In the genomic region with DNA sequence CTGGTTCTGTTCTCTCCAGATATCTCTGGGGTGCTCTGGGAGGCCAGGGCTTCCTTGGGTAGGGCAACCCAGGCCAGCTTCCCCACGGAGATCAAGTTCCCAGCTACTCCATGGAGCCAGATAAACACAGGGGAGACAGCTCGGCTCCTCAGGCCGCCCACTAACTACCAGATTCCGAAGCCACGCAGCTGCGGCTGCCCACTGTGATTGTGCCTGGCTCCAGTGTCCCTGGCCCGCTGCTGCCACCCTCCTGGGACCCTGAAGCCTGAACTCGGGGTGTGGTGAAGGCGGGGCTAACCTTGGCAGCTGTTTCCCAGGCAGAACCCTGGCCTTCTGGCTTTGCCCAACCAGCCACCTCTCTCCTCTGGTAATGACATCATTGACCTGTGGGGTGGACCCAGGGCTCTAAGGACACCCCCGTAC, we compare ENCODE assay signal across 12 mouse cellular contexts.
DNase-seq lines count a peak whose midpoint lies in the region; ATAC-seq lines count a peak whose summit lies in the region.
"Had no signal": no experiment of that assay in that cellular context is flagged by ENCODE, and none has a peak within 500 bp of the region (broad histone marks: within the 10 kb centered on the region; RNA-seq: fewer than 3 reads in every experiment).

No protein-coding gene starts in this region.

- peak; percentile 39; the same call in 1 of the 2 replicates for ATAC-seq in kidney, embryonic 16.5 days (ENCODE audit: low FRiP score, low TSS enrichment)
- ATAC-seq in embryonic facial prominence, embryonic 12.5 days (ENCODE audit: insufficient number of reproducible peaks, insufficient read depth, low FRiP score, low TSS enrichment): no peak
- ATAC-seq in megakaryocyte-erythroid progenitor cell, adult 5-6 weeks (replicated peaks; ENCODE audit: low FRiP score, low TSS enrichment, poor library complexity, severe bottlenecking): 0 out of 2 replicates have a peak, but pooled peaks have one; percentile 37
- no peak for ATAC-seq in midbrain, embryonic 11.5 days (ENCODE audit: low FRiP score)
- ATAC-seq: inflammation-experienced regulatory T-cells, adult 6 months had no signal

- H3K27ac ChIP-seq in kidney, embryonic 16.5 days (ENCODE audit: low read length): peak overlapping the region; percentile 52
- peak overlapping the region; percentile 79 for H3K27ac ChIP-seq in embryonic facial prominence, embryonic 12.5 days
- H3K27ac ChIP-seq in midbrain, embryonic 11.5 days (ENCODE audit: low read depth, low read length): no peak overlapping the region

- intact Hi-C loops in left cerebral cortex, postnatal 4 days (cut with DNase I): no loop called here

- peaks cover 41% of the 10 kb centered on the region for H3K4me1 ChIP-seq in kidney, embryonic 16.5 days (ENCODE audit: insufficient read depth, low read length)
- peaks cover 50% of the 10 kb centered on the region for H3K4me1 ChIP-seq in embryonic facial prominence, embryonic 12.5 days
- peaks cover 6% of the 10 kb centered on the region for H3K4me1 ChIP-seq in midbrain, embryonic 11.5 days (ENCODE audit: control insufficient read depth, insufficient read depth, low read length)

- no peaks in the 10 kb centered on the region for H3K36me3 ChIP-seq in kidney, embryonic 16.5 days (ENCODE audit: insufficient read depth, low read length)
- no peaks in the 10 kb centered on the region for H3K36me3 ChIP-seq in embryonic facial prominence, embryonic 12.5 days
- H3K36me3 ChIP-seq in midbrain, embryonic 11.5 days (ENCODE audit: control insufficient read depth, insufficient read depth, low read length): no peaks in the 10 kb centered on the region

- H3K4me3 ChIP-seq in kidney, embryonic 16.5 days (ENCODE audit: low read length): no peak overlapping the region
- no peak overlapping the region for H3K4me3 ChIP-seq in embryonic facial prominence, embryonic 12.5 days
- H3K4me3 ChIP-seq in midbrain, embryonic 11.5 days (ENCODE audit: low read depth, low read length): no peak overlapping the region

- no peak overlapping the region for H3K4me2 ChIP-seq in kidney, embryonic 16.5 days (replicated peaks; ENCODE audit: low read depth, low read length)
- no peak overlapping the region for H3K4me2 ChIP-seq in embryonic facial prominence, embryonic 12.5 days (replicated peaks)
- H3K4me2 ChIP-seq in midbrain, embryonic 11.5 days: no peak overlapping the region

- H3K9ac ChIP-seq in kidney, embryonic 16.5 days (replicated peaks; ENCODE audit: low read length): no peak overlapping the region
- H3K9ac ChIP-seq in embryonic facial prominence, embryonic 12.5 days: no peak overlapping the region
- H3K9ac ChIP-seq in midbrain, embryonic 11.5 days (ENCODE audit: low read length): no peak overlapping the region

- DNase-seq in kidney, adult 11 months: no peak
- peak; percentile 84 for DNase-seq in adrenal gland, postnatal 10 days
- no peak for DNase-seq in left cerebral cortex, postnatal 4 days
- DNase-seq in midbrain, embryonic 11.5 days (ENCODE audit: low spot score, missing footprints): no peak
- DNase-seq: gastrocnemius, postnatal 14 days; heart, postnatal 14 days; lung, postnatal 14 days; right cerebral cortex, postnatal 4 days had no signal

- H3K27me3 ChIP-seq in kidney, embryonic 16.5 days (ENCODE audit: insufficient read depth, low read length): no peaks in the 10 kb centered on the region
- H3K27me3 ChIP-seq in embryonic facial prominence, embryonic 12.5 days: no peaks in the 10 kb centered on the region
- no peaks in the 10 kb centered on the region for H3K27me3 ChIP-seq in midbrain, embryonic 11.5 days (ENCODE audit: control insufficient read depth, insufficient read depth, low read length)

- WGBS in kidney, embryonic 16.5 days: 31% methylated on average over 10 of the region's 10 CpGs
- 26% methylated on average over 10 of the region's 10 CpGs for WGBS in embryonic facial prominence, embryonic 12.5 days
- 51% methylated on average over 10 of the region's 10 CpGs for whole genome bisulfite sequencing in midbrain, embryonic 11.5 days

- no peaks in the 10 kb centered on the region for H3K9me3 ChIP-seq in kidney, embryonic 16.5 days (ENCODE audit: low read length)
- no peaks in the 10 kb centered on the region for H3K9me3 ChIP-seq in embryonic facial prominence, embryonic 12.5 days
- no peaks in the 10 kb centered on the region for H3K9me3 ChIP-seq in midbrain, embryonic 11.5 days (ENCODE audit: control insufficient read depth, low read length)

Comparison
In these comparisons a context has a peak if more than half of its experiments do, and no peak if none do; other contexts are left out.
1. ATAC-seq: peak in kidney, embryonic 16.5 days (single experiment) and megakaryocyte-erythroid progenitor cell, adult 5-6 weeks (single experiment); none in embryonic facial prominence, embryonic 12.5 days (single experiment) and midbrain, embryonic 11.5 days (single experiment).